Mouse (Mus musculus) inflammation-experienced regulatory T-cells, adult 16 weeks (primary cell): ENCODE data around the gene Gm3476. TPM values are rescaled to one million over a fixed set of nuclear protein-coding genes. Genes with fewer than 3 reads are reported as not detected.

Experiments
- polyA plus RNA-seq: library from polyadenylated mRNA; unstranded; fragments of 100-300 nt; shearing (Covaris generic); gene quantifications from one replicate; pipeline ENCODE4 v1.2.1, GENCODE M21; 2017

Gene Gm3476
- not detected for polyA plus RNA-seq

DNA sequence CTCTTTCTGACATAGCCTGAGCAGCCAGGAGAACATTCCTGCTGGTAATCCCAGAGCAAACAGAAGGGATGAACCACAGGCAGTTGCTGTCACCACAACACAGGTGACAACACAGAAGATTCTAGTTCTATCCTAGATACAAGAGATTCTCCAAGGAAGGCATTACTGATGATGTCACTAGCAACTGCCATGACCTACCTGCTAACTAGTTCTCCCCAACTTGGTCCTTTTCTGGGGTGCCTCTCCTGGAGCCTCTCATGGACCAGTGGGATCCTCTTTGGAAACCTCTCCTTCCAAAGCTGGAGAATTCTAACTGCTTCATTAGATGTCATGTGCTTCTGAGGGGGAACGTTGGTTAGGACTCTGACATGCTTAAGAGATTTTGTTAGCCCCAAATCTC, at the start of gene Gm3476:
TSS of gene Gm3476 (minus strand) at position 101 of the 400 bp plus-strand sequence.

DNA sequence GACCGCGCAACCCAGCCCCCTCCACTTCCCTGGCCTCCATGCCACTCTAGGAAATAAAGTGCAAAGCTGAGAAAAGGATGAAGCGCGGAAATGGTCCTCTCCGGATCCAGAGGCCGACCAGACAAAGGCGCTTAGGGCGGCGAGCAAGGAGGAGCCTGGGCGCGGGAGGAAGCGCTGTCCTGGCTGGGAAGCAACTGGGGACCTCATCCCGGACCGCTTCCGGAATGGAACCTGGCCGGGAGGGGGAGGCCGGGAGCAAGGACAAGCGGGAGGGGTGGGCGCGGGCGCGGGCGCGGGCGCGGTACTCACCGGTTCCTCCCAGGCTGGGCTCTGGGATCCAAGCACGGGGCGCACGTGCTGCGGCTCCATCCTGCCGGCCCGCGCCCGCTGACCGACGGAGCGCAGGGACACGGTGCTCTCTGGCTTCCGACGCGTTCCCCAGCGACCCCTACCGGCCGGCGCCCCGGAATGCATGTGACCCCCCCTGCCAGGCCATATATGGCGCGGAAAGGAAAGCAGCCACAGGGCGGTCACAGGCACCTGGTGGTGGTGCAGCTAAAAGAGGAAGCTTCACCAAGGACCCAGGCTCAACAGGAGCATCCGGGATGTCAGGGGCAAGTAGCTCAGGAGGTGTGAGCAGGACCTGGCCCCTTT, 17.2 kb downstream of the Gm3476 start, which contains the start of gene Gm3468:
TSS of gene Gm3468 (minus strand) at position 394 of the 654 bp plus-strand sequence.

DNA sequence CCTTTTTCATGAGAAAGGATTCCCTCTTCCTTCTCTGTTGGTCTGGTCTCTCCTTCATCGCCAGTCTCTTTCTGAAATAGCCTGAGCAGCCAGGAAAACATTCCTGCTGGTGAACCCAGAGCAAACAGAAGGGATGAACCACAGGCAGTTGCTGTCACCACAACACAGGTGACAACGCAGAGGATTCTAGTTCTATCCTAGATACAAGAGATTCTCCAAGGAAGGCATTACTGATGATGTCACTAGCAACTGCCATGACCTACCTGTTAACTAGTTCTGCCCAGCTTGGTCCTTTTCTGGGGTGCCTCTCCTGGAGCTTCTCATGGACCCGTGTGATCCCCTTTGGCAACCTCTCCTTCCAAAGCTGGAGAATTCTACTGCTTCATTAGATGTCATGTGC, 31.8 kb downstream of the Gm3476 start, which contains the start of gene Gm8206:
TSS of gene Gm8206 (minus strand) at position 101 of the 400 bp plus-strand sequence.

GRCm38 (mm10) chr14:6058167-6058566, 67.4 kb downstream of the Gm3476 start, which contains the start of gene Gm6337:
TSS of gene Gm6337 (minus strand) at chr14:6058267.

Other genes starting within 250 kb of the Gm3476 start
- 2.5 TPM for gene Gm8237, start 245.4 kb downstream of the Gm3476 start, polyA plus RNA-seq
- gene Gm3248, start 164.1 kb downstream of the Gm3476 start, polyA plus RNA-seq: 4.5 TPM
- gene Gm3453, start 146.7 kb downstream of the Gm3476 start, polyA plus RNA-seq: not detected
- not detected for gene Gm6337, start 67.5 kb downstream of the Gm3476 start, polyA plus RNA-seq
- gene Gm8206, start 31.9 kb downstream of the Gm3476 start, polyA plus RNA-seq: 4.4 TPM
- 9.6 TPM for gene Gm3468, start 17.1 kb downstream of the Gm3476 start, polyA plus RNA-seq
- gene Gm21560, start 93.5 kb upstream of the Gm3476 start, polyA plus RNA-seq: not detected
- 7.2 TPM for gene Gm3411, start 161.4 kb upstream of the Gm3476 start, polyA plus RNA-seq
- gene Gm21103, start 179.0 kb upstream of the Gm3476 start, polyA plus RNA-seq: not detected
- gene Gm3618, start 217.9 kb upstream of the Gm3476 start, polyA plus RNA-seq: not detected